Mouse (Mus musculus) ZHBTc4 (cell line): ENCODE measurements around the gene Sdr16c6.

Source experiments
- DNase-seq: peaks from one replicate; pipeline ENCODE4 v3.0.0-alpha.2; 2011; ENCODE audit warnings: low read depth, low spot score

The Sdr16c6 gene

DNA sequence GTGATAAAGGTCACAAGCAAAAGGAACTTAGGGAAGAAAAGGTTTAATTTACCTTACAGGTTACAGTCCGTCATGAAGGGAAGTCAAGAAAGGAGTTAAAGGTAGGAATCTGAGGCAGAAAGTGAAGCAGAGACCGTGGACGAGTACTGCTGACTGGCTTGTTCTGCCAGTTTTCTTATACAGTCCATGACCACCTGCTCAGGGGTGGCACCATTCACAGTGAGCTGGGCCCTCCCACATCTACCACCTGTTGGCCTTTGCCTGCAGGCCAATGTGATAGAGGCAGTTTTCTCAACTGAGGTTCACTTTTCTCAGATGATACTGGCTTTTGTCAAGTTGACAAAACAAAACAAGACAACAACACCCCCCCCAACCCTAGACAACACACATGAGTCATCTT lies at the start of gene Sdr16c6:
TSS of gene Sdr16c6 (minus strand) at position 151 of the 400 bp plus-strand sequence.
- DNase-seq = no peak

DNA sequence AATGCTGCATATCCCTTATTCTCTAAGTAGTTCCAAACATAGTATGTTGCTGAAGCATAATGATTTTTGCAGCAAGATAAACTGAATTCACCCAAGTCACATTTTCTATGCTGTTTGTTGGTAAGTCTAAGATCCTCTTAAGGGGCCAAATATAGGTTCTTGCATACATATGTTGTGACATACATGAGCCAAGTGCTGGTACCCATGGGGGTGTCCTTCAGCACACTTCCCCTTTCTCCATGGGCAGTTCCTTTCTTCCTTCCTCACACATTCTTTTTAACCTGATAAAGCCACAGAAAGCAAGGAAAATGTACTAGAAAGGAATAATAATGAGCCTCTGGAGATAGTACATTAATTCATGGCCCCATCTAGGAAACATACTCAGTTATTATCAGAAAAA lies 2.9 kb upstream of the Sdr16c6 start:
- no peak for DNase-seq

DNA sequence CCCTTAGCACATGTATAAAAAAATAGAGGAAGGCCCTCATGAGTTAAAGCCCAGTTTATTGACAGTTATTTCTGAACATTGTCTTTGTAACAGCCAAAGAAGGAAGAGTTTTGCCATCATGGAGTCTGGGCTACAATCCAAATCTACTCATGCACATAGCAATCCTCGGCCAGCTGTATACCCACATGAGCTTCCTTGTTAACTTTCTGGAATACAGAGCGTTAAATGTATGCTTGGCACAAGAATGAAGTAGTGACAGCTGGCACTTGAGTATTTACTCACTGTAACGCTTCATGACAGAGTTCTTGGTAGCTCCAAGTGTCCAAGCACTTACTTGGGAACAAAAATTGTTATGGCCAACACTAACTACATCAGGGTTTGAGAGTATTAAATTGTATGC lies 1.8 kb upstream of the Sdr16c6 start:
- no peak for DNase-seq

DNA sequence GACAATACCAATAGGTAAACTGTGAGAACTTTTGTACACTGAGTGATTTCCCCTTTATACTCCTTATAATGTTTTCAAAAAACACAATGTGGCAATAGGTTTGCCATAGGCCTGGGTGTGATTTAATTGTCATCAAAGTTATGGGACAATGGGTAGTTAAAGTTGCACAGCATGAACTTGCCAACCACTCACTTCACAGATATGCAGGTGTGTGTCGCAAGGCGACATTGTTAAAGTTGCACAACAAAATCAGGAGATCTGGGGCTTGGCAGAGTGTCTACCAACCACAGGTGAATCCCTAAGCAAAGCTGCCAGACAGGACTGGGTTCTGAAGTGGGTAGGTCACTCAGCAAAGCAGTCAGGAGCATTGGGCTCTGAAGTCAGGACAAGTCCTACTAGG lies 1.3 kb downstream of the Sdr16c6 start:
- DNase-seq = no peak
